13 mouse cellular contexts compared by ENCODE assay signal in genomic region chr14:105941353-105941752, GRCm38 (mm10). TPM values are rescaled to one million over a fixed set of nuclear protein-coding genes. Genes with fewer than 3 reads are reported as not detected.
DNase-seq lines count a peak whose midpoint lies in the region.
"Had no signal": no experiment of that assay in that cellular context is flagged by ENCODE, and none has a peak within 500 bp of the region (broad histone marks: within the 10 kb centered on the region; RNA-seq: fewer than 3 reads in every experiment).

No protein-coding gene starts in this region.

- DNase-seq in kidney, postnatal 10 days = peak; percentile 6
- DNase-seq in kidney, adult 8-10 months = no peak
- peak; percentile 66 for DNase-seq in adipocyte (ENCODE audit: low spot score)
- DNase-seq in adrenal gland, postnatal 25 days = peak; percentile 61
- DNase-seq in lung, postnatal 36 days = peak; percentile 72
- DNase-seq in thymus, postnatal 36 days = no peak
- DNase-seq in spleen, postnatal 10 days (ENCODE audit: low spot score in 2 of 2) = no peak
- no peak for DNase-seq in neural tube, embryonic 10.5 days (ENCODE audit: extremely low spot score, low spot score)
- DNase-seq: cerebellum, adult 11-12 months; layer of hippocampus, adult 9-11 months; left cerebral cortex, postnatal 4 days; thymus, postnatal 4 days had no signal

RNA-seq across cellular contexts. Expression of gene Spry2, which starts 44.7 kb away (rescaled TPM):
- 33.7 and 43.4 TPM in 2 replicates for total RNA-seq in adrenal gland, postnatal 25 days (2021)
- total RNA-seq: CH12.LX had no signal

Comparison
In these comparisons a context has a peak if more than half of its experiments do, and no peak if none do; other contexts are left out.
1. DNase-seq: peak in kidney, postnatal 10 days (single experiment), adipocyte (single experiment), adrenal gland, postnatal 25 days (single experiment) and lung, postnatal 36 days (single experiment); none in kidney, adult 8-10 months (0 of 2), thymus, postnatal 36 days (0 of 2), spleen, postnatal 10 days (0 of 2) and neural tube, embryonic 10.5 days (single experiment).